Mouse (Mus musculus) lung, embryonic 16.5 days (tissue): ENCODE results near the gene Uso1. TPM values are rescaled to one million over a fixed set of nuclear protein-coding genes. Genes with fewer than 3 reads are reported as not detected.

Source experiments
- ATAC-seq: fragments of 200-750 bp; cut with Nextera tagmentation; 2 replicates; pipeline ENCODE4 v1.8.0; 2017; ENCODE audit warnings: low read depth, mild to moderate bottlenecking, moderate library complexity
- H3K27ac ChIP-seq: fragments of 300-500 bp; sonication (generic); 2 replicates; pipeline ENCODE4 v1.5.1; 2014; ENCODE audit warnings: mild to moderate bottlenecking, control low read depth, low read length
- H3K27me3 ChIP-seq: fragments of 300-500 bp; sonication (generic); 2 replicates; pipeline ENCODE4 v1.6.1; 2014; ENCODE audit warnings: low read depth, low read length, mixed read lengths; ENCODE audit not compliant: control insufficient read depth, insufficient read depth
- H3K36me3 ChIP-seq: fragments of 300-500 bp; sonication (generic); 2 replicates; pipeline ENCODE4 v1.6.1; 2014; ENCODE audit warnings: low read length; ENCODE audit not compliant: control insufficient read depth, insufficient read depth
- H3K4me1 ChIP-seq: fragments of 300-500 bp; sonication (generic); replicated peaks from 2 replicates; pipeline ENCODE4 v1.6.1; 2014; ENCODE audit warnings: low read length, mixed read lengths; ENCODE audit not compliant: control insufficient read depth, insufficient read depth
- H3K4me2 ChIP-seq: fragments of 300-500 bp; sonication (generic); 2 replicates; pipeline ENCODE4 v1.6.1; 2014; ENCODE audit warnings: low read depth, low read length, control low read depth
- H3K4me3 ChIP-seq: fragments of 300-500 bp; sonication (generic); 2 replicates; pipeline ENCODE4 v1.5.1; 2014; ENCODE audit warnings: mild to moderate bottlenecking, low read length, control low read depth
- H3K9ac ChIP-seq: fragments of 300-500 bp; sonication (generic); 2 replicates; pipeline ENCODE4 v1.6.1; 2014; ENCODE audit warnings: low read length, control low read depth
- H3K9me3 ChIP-seq: fragments of 300-500 bp; sonication (generic); 2 replicates; pipeline ENCODE4 v1.6.1; 2016; ENCODE audit warnings: low read length; ENCODE audit not compliant: control insufficient read depth
- WGBS: fragments of 180-500 bp; shearing (Covaris S2); extraction: QIAGEN DNeasy Blood & Tissue Kit; methylation state at CpG from one replicate; pipeline ENCODE4 v1.1.7; 2014; 5-methylcytosine and 5-hydroxymethylcytosine counted together
- polyA plus RNA-seq: library from polyadenylated mRNA; unstranded; fragments of >200 nt; fragmentation: Nextera tagmentation; extraction: Ambion mirVana; gene quantifications from 2 replicates; pipeline ENCODE4 v1.2.1, GENCODE M21; 2015

Uso1 gene
- polyA plus RNA-seq, 1 experiment from 2014 or later = 37.7 TPM

DNA sequence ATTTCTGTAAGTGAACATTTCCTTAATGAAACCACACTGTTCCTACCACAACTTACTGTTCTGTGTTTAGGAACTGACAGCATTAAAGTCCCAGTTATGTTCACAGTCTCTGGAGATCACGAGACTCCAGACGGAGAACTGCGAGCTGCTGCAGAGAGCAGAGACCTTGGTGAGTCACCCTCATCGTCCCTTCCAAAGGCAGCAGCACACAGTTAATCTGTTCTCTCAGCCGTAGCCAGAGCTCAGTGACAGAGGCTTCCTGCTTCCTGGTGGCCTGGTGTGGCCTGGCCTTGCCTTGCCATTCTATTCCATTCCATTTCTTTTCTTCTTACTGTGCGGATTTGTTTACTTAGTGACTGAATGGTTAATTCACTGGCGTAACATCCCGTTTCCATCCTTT lies 60.5 kb downstream of the Uso1 start:
- Histone ChIP-seq H3K9me3 (no peaks in the 10 kb centered on the region), H3K4me3 (no peak overlapping the region), H3K27ac (no peak overlapping the region), H3K36me3 (peaks cover 39% of the 10 kb centered on the region), H3K4me2 (no peak overlapping the region), H3K27me3 (no peaks in the 10 kb centered on the region), H3K4me1 (no peaks in the 10 kb centered on the region), H3K9ac (no peak overlapping the region)
- 74% methylated on average over 8 of the region's 8 CpGs for WGBS
- no peak for ATAC-seq

DNA sequence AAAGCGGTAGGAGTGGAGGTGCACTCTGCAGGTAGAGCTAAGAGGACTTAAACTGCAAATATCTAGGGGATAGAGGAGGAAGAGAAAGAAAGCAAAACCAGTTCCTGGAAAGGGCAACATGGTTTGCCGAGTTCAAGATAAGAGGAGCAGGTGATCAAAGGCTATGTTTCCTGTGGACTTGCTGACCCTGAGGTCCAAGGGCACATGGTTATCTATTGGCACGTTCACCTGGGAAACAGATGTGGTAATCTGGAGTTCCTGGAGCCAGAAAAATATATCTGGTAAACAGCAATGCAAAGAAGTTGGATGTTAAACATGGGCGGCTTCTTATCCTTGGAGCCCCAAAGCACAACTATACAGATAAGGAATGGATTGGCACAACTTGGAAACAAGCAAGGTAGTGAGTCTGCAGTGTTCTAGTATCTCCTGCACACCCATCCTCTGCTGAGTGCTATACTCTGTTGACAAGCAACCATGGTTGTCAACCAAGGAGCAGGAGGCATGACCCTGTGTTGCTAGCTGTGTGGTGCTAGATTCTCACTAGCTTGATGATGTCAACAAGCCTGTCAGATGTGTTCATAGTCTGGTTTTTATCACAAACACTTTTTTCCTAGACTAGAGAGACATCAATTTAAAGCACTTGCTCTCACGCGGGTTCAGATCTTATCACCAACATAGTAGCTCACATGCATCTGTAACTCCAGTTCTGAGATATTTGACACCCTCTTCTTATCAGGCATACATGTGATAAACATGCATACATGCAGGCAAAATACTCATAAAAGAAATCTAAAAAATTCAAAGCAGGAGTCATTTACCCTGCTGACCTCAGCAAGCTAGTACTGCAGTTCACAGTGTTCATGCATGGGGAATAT lies 66.7 kb downstream of the Uso1 start:
- no peak for ATAC-seq
- Histone ChIP-seq H3K36me3 (peaks cover 20% of the 10 kb centered on the region), H3K9me3 (no peaks in the 10 kb centered on the region), H3K9ac (no peak overlapping the region), H3K4me3 (no peak overlapping the region), H3K27ac (no peak overlapping the region), H3K4me1 (no peaks in the 10 kb centered on the region), H3K4me2 (no peak overlapping the region), H3K27me3 (no peaks in the 10 kb centered on the region)
- WGBS = 59% methylated on average over 6 of the region's 6 CpGs

DNA sequence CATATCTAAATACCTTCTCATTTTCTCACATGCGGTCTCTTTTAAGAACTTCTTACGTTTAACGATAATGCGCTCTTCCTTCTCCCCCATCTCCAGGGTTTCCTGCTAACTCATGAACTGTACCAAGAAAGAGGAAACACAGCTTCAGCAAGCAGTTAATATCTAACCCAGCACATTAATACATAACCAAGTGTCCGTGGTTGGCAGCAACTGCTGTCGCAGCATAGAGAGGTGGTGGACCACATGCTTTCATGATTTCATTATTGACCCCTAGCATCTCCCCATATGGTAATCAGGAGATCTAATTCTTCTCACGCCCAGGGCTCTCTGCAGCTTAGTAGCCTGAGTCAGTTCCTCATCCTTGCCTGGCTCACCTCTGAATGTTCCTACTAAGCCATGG lies 67.4 kb downstream of the Uso1 start:
- no peak overlapping the region for H3K27ac ChIP-seq
- no peak overlapping the region for H3K9ac ChIP-seq
- no peaks in the 10 kb centered on the region for H3K9me3 ChIP-seq
- H3K4me2 ChIP-seq = no peak overlapping the region
- no peaks in the 10 kb centered on the region for H3K27me3 ChIP-seq
- H3K4me1 ChIP-seq = no peaks in the 10 kb centered on the region
- peaks cover 19% of the 10 kb centered on the region for H3K36me3 ChIP-seq
- no peak for ATAC-seq
- no peak overlapping the region for H3K4me3 ChIP-seq
- 78% methylated on average over 7 of the region's 7 CpGs for WGBS

DNA sequence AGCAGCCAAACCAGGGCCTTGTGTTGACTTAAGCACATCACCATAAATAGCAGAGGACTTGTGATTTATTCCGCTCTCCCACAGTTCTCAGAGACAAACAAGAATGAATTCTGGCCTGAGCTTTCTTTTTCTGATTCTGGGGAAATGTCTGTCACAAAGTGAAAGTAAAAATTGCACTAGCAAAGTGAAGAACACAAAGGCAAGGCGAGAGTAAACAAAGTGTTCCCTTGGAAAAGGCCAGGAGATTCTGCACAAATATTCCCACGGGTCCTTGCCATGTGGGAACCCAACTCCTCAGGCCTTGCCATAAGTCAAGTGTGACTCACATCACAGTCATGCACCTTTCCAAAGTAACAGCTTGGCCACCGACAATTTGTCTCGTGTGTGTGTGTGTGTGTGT lies 68.0 kb downstream of the Uso1 start:
- Histone ChIP-seq H3K27ac (no peak overlapping the region), H3K4me1 (no peaks in the 10 kb centered on the region), H3K27me3 (no peaks in the 10 kb centered on the region), H3K9me3 (no peaks in the 10 kb centered on the region), H3K9ac (no peak overlapping the region), H3K4me2 (no peak overlapping the region), H3K4me3 (no peak overlapping the region), H3K36me3 (peaks cover 19% of the 10 kb centered on the region)
- WGBS = 88% methylated on average over 4 of the region's 5 CpGs
- no peak for ATAC-seq

DNA sequence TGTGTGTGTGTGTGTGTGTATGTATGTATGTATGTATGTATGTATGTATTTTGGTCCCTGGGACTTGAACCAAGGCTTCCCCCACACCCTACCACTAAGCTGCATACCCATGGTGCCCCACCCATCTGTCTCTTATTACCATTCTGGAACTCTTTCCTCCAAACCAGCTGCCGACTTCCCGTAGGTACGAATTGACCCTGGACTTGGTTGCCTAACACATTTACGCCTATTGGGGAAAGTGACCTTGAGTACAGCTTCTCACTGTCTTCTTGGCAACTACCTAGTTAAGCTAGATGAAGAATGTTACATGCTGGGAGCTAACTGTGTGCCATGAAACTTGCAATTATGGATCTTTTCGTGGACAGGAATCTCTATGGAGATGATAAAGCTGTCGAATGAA lies 68.4 kb downstream of the Uso1 start:
- Histone ChIP-seq H3K9ac (no peak overlapping the region), H3K27ac (no peak overlapping the region), H3K4me1 (no peaks in the 10 kb centered on the region), H3K36me3 (peaks cover 18% of the 10 kb centered on the region), H3K4me2 (no peak overlapping the region), H3K9me3 (no peaks in the 10 kb centered on the region), H3K27me3 (no peaks in the 10 kb centered on the region), H3K4me3 (no peak overlapping the region)
- ATAC-seq = no peak
- WGBS = 91% methylated on average over 6 of the region's 6 CpGs

DNA sequence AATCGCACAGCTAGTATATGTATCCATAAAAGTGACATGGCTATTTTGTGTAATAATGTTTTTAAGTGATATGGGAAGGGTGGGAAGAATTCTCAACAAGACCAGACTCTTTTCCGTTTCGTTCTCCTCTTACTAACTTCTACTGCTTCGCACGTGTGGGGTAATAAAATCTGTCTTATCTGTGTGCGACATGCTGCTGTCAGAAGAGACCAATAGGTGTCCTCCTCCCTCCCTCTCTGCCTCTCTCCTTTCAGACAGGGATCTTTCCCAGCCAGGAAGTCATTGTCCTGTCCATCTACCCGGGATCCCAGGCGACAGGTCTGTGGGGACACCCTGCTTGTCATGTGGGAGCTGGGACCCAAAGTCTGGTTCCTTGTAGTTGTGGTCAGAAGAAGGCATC lies 72.5 kb downstream of the Uso1 start:
- H3K27ac ChIP-seq = no peak overlapping the region
- H3K4me1 ChIP-seq = no peaks in the 10 kb centered on the region
- H3K9me3 ChIP-seq = no peaks in the 10 kb centered on the region
- WGBS = 72% methylated on average over 8 of the region's 8 CpGs
- no peaks in the 10 kb centered on the region for H3K27me3 ChIP-seq
- no peak overlapping the region for H3K4me3 ChIP-seq
- no peak overlapping the region for H3K4me2 ChIP-seq
- no peak for ATAC-seq
- no peak overlapping the region for H3K9ac ChIP-seq
- H3K36me3 ChIP-seq = no peaks in the 10 kb centered on the region

DNA sequence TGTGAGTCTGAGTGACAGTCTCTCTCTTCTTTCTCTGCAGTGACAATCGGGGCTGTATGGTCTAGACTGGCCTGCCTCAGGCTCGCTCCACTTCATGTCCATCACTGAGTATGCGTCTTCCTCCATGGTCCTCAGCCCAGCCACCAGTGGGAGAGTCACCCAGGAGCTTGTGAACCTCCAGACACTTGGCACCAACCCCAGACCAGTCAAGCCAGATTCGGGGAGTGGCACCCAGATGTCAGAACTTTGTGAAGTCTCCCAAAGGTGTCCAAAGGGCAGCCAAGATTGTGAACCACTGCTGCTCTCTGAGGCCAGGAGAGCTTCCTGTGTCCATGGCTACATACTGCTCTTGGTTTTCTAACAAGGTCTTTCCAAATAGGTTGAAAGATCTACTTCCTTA lies 74.5 kb downstream of the Uso1 start:
- no peak overlapping the region for H3K4me2 ChIP-seq
- ATAC-seq = no peak
- no peaks in the 10 kb centered on the region for H3K9me3 ChIP-seq
- no peak overlapping the region for H3K4me3 ChIP-seq
- H3K4me1 ChIP-seq = no peaks in the 10 kb centered on the region
- H3K27me3 ChIP-seq = no peaks in the 10 kb centered on the region
- H3K27ac ChIP-seq = no peak overlapping the region
- H3K9ac ChIP-seq = no peak overlapping the region
- H3K36me3 ChIP-seq = no peaks in the 10 kb centered on the region
- 82% methylated on average over 4 of the region's 4 CpGs for WGBS

DNA sequence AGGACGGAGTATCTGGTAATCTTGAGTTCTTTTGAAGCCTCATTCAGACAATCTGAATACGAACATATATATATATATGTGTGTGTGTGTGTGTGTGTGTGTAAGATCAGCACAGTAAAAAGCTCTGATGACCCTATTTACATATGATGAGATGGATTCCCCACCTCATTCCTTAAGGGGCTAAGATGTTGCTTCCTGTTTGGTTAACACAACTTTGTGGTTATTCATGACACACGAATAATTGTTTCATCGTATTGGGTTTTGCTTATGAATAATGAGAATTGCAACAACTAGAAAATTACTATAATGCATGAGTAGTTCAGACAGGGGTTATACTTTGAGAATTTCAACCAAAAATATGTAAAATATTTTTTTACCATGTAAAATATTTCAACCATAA lies 77.6 kb downstream of the Uso1 start, which contains the start of gene U90926:
Gene U90926, minus strand, starts transcription at position 101 of the 400 bp plus-strand sequence.
- WGBS = 87% methylated on average over 4 of the region's 4 CpGs
- no peak for ATAC-seq
- no peak within 1 kb of the TSS for H3K9ac ChIP-seq
- no peak within 1 kb of the TSS for H3K4me2 ChIP-seq
- H3K4me1 ChIP-seq = no peaks in the 10 kb centered on the region
- no peaks in the 10 kb centered on the region for H3K27me3 ChIP-seq
- H3K36me3 ChIP-seq = no peaks in the 10 kb centered on the region
- H3K4me3 ChIP-seq = no peak within 1 kb of the TSS
- H3K27ac ChIP-seq = no peak within 1 kb of the TSS
- H3K9me3 ChIP-seq = no peaks in the 10 kb centered on the region

DNA sequence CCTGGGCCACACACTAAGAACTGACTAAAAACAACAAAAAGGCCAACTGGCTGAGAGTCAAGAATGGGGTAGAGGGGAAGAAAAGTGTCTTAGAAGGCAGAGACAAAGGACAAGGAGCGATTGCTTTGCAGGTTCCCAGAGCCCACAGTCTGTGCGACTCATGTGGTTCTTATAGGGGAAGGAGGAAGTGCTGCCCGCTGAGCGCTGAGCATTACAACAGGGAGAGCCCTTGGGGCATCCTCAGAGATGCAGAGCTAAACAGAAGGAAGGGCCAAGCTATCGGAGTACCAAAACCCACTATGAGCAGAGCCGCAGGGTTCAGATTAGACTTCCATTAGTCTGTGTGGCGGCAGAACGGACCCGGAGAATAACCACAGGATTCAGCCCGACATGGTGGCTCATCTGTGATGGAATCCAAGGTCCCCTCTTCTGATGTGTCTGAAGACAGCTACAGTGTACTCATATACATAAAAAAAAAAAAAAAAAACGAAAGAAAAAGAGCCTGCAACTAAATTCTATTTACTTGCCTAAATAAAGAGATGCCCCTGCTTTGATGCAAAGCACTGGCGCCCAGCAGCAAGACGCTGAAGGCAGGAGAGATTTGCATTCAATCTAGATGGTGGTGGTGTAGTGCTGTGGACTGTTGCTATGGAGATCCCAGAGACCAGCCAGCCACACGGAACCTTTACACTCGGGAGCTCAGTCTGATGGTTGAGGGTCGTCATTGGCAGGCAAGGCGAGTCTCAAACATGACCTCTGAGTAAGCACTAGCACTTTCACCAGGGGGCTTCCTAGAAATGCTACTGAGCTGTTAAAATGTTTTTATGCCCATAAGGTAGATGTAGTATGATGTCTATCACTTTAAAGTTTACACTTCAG lies 81.4 kb downstream of the Uso1 start:
- no peak overlapping the region for H3K9ac ChIP-seq
- WGBS = 55% methylated on average over 17 of the region's 17 CpGs
- no peaks in the 10 kb centered on the region for H3K36me3 ChIP-seq
- no peaks in the 10 kb centered on the region for H3K4me1 ChIP-seq
- no peak overlapping the region for H3K4me2 ChIP-seq
- H3K9me3 ChIP-seq = no peaks in the 10 kb centered on the region
- no peak overlapping the region for H3K4me3 ChIP-seq
- no peak overlapping the region for H3K27ac ChIP-seq
- no peaks in the 10 kb centered on the region for H3K27me3 ChIP-seq
- ATAC-seq = no peak
